Mouse (Mus musculus) gastrocnemius, postnatal 10 days (tissue): ENCODE data around the gene D230025D16Rik. TPM values are rescaled to one million over a fixed set of nuclear protein-coding genes. Genes with fewer than 3 reads are reported as not detected.

Experiments used
- DNase-seq: peaks from one replicate; pipeline ENCODE4 v3.0.0; 2021; ENCODE audit warnings: mixed read lengths
- total RNA-seq, 2 experiments: library from RNA; stranded (reverse); gene quantifications; 2 replicates each; pipeline ENCODE4 v1.2.3; 2021

D230025D16Rik gene
- total RNA-seq, 2 experiments from 2014 or later, result 16.1 to 18.4 TPM

DNA sequence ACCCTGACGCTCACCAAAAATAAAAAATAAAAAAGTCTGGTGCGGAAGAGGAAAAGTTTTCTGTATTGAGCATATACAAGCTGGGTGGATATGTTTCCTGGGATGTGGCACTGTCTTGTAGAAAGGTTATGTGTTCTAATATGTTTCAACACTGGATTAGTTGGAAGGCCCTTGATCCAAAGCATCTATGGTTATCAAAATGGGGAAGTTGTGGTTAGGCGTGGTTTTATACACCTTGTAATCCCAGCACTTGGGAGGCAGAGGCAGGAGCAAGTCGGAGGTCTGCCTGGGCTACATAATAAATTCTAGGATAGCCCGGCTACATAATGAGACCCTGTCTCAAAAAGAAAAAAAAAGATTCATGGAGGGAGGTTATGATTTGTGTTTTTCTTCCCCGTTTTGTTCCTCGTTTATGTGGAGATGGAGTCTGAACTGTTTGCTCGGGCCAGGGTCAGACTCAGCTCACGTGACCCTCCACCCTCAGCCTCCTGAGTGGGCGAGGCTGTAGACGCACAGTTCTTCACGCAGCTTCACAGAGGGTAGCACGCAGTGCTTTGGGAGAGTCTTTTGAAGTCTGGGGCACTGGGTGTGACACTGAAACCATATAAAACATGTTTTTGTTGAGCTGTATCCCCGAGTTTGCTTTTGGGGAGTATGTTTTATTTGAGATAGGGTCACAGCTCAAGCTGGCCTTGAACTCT lies 12.6 kb downstream of the D230025D16Rik start:
- no peak for DNase-seq

- no peak for DNase-seq
These were observed 16.1 kb downstream of the D230025D16Rik start for GRCm38 (mm10) chr8:105241016-105241415.

DNA sequence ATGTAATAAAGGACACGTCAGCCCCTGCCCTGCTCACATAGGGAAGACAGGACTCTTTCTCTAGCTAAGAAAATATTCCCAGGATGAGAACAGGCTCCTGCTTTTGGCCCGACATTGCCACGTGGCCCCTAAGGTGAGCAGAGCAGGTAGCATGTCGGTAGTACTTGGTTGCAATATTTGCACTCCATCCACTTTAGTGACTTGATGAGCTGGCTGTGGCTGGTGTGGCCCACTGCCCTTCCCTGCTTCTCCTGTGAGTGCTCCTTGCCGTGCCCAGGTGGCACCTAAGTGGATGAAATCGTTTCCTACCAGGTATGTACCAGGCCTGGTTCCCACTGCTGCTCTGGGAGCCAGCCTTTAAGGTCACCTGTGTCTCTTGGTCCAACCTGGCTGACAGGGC lies 27.0 kb downstream of the D230025D16Rik start:
- no peak for DNase-seq

- no peak for DNase-seq
These were observed 28.0 kb downstream of the D230025D16Rik start for GRCm38 (mm10) chr8:105252680-105253537.

- no peak for DNase-seq
These were observed 28.8 kb downstream of the D230025D16Rik start for GRCm38 (mm10) chr8:105253766-105254151.

GRCm38 (mm10) chr8:105254152-105254965 lies 29.4 kb downstream of the D230025D16Rik start:
- DNase-seq, result peak; percentile 96

DNA sequence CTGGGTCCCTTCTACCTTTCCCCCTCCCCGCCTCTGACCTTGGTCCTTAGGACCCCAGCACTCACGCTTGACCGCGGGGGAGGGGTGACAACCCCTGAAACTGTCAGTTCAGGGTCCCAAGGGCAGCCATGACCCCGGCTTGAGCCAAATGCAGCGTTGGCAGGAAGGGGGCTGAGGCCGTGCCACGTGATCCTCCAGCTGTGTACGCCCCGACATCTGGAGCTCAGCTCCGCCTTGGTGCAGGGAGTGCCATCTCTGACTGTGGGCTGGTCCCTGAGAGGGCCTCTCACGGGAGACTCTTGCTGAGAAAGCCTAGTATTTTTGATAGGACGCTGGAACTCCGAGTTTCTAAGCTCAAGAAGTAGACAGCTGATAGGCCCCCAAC lies 30.0 kb downstream of the D230025D16Rik start, which contains the start of gene B3gnt9:
Gene B3gnt9 (minus strand): TSS at position 188 of the 385 bp plus-strand sequence.
- DNase-seq, result peak; percentile 80

GRCm38 (mm10) chr8:105257318-105258114 lies 32.6 kb downstream of the D230025D16Rik start:
- DNase-seq, result no peak

DNA sequence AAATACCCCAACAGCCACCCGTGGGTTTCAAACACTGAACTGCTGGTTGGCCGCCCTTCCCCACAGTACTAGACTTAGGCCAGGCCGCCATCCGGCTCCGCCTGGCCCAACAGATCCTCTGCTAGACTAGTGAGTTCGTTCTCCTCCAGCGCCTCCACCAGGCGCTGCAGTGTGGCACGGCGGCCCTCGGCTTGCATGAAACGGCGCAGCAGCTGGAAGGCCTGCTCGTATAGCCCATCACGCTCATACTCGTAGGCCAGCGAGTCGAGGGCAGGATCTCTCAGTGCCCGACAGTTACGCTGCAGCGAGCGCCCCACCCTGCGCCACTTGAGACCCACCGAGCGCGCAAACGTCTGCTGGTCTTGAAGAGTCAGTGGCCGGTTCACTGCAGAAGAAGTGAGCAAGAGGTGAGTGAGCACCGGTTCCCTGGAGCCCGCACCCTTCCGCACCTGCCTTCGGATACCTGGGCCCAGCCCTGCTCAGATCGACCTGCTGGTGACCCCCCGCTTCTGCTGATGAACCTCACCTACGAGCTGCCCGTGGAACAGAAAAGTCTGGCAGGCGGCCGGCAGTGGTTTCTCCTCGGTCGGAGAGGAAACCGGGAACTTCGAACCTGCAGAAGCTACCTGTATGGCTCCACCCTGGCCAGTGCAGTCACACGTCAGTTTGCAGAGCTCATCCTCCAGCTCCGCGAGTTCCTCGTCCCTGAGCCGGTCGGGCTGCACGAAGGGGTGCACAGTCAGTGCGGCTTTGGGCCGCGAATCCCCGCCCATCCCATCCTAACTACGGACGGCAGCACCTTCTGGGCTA lies 34.2 kb downstream of the D230025D16Rik start:
- no peak for DNase-seq

GRCm38 (mm10) chr8:105259721-105260320 lies 34.9 kb downstream of the D230025D16Rik start:
- peak; percentile 89 for DNase-seq

GRCm38 (mm10) chr8:105260371-105261099 lies 35.6 kb downstream of the D230025D16Rik start:
- no peak for DNase-seq

GRCm38 (mm10) chr8:105261326-105261980 lies 36.5 kb downstream of the D230025D16Rik start:
- DNase-seq, result no peak

DNA sequence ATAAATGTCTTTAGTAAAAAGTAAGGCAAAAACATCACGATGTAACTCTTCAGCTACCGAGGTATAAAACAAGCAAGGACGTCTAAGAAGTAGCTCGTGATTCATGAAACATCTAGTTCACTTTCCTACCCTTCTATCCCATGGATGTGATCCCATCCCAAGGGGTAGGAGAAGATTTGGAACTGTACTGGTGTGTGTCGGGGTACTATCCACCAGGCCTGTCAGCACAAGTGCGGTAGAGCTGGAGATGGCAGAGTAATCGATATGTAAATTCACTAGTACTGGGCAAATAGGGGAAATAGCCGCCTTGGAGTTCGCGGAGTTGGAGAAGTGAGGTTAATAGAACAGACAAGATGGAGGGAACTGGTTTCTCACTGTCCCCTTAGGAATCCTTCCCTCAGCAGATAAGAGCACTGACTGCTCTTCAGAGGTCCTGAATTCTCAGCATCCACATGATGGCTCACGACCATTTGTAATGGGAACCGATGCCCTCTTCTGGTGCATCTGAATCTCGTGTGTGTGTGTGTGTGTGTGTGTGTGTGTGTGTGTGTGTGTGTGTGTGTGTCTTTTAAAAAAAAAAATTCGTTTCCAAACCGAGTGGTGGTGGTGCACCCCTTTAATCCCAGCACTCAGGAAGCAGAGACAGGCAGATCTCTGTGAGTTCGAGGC lies 38.4 kb downstream of the D230025D16Rik start:
- DNase-seq, result no peak

DNA sequence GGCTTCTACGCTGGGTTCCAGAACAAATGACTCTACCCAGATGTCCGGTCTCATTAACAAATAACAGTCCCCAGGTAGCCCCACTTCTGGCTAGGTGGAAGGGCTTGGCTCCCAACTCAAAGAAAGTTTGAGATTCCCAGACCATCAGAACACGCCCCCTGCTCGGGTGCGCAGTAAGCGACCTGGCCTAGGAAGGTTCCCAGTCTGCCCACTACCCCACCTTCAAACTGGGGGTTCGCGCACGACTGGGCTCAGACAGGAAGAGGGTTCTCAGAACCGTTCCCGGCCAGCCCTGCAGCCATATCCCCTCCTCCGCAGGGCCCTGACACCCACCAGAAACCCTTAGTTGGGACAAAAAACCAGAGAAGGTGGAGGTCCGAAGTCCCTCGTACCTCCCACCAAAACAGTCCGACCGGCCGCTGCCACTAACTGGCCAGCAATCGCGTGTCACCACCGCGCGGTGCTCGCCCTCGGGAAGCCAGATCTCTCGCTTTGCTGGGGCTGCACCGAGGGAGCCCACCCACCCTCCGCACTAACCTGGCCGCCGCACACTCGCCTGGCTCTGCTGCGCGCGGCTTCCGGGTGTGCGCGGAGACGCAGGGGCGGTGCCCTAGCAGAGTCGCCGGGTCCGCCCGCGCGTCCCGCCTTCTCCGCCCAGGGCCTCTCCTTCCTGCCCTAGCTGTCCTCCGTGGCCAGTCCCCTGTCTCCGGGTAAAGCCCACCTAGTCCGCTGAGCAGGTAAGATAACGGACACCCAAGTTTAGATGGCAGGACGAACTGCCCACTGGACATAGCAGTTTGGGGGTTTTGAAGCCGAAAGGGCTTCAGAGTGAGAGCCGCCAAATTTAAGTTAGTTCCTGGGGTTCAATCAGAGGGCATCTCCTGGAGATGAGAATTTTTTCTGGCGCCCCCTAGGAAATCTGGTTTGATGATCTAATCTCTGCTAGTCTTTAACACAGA lies 39.4 kb downstream of the D230025D16Rik start, which contains the start of the genes Tradd and Fbxl8:
Gene Tradd (minus strand): TSS at position 586 of the 959 bp plus-strand sequence.
Gene Fbxl8 (plus strand): TSS at position 625 of the 959 bp plus-strand sequence.
- peak; percentile 71 for DNase-seq

GRCm38 (mm10) chr8:105265128-105265527 lies 40.2 kb downstream of the D230025D16Rik start:
- DNase-seq, result no peak

GRCm38 (mm10) chr8:105266775-105267174 lies 41.8 kb downstream of the D230025D16Rik start:
- no peak for DNase-seq
